Mouse (Mus musculus): ENCODE measurements at regions not wholly inside any gene's neighbourhood (a gene's known extent, or its start where the extent isn't known, plus 50 kb on each side); places are given as distances from the start of the nearest gene placed in this dataset.

DNA sequence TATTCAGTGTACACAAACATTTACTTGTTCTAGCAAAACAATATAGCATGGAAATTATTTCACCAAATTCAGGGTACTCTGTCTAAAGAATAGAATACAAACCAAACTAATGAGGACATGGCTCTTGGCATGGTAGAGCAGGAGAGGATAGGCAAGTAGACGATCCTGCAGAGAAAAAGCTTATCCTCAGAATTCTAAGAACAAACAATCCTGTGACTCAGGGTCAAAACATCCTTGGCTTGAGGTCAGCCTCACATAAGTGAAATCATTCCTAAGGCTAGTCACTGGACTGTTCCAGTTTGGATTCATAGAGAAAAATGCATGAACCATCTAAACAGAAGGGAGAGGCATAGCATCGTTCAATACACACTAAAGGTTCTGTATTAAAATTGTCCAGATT, 136.4 kb upstream of the Catsperb start:
- DNase-seq (ENCODE audit: low read depth, low spot score) = no peak

DNA sequence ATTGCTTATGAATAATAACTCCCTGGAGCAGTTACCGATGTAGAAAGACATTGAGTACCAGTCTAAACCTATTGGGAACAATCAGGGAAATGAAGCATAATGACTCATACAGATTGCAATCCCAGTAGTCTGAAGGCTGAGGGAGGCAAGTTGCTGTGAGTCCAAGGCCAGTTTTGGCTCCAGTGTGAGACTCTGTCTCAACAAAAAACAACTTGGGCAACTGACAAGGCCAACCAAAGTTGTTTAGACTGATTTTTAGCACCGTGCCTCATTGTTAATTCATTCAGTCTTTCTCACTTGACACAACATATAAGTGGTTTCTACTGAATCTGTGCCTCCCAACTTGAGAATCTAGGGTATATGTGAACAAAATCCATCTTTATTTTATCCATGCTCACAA, 120.3 kb upstream of the Catsperb start:
- DNase-seq (ENCODE audit: low read depth, low spot score) = peak; percentile 13

DNA sequence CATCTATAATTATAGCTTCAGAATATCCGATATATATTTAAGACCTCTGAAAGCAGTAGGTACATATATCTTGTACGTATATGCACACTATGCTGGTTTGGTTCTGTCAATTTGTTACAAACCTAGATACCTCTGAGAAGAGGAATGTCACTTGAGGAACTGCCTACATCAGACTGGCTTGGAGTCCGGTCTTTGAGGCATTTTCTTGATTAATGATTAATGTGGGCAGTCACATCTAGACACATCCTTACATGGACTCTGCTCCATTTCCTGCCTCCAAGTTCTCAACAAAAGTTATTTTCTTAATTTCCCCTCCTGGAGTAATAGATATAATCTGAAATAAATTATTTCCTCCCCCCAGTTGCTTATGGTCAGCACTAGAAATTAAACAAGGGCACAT, 102.6 kb upstream of the Catsperb start:
- no peak for DNase-seq (ENCODE audit: low read depth, low spot score)
